Mouse (Mus musculus) liver, postnatal 0 days (tissue): ENCODE measurements around the gene Acacb.

Experiments used
- CTCF ChIP-seq: sonication (generic); IDR thresholded peaks from 2 replicates; pipeline ENCODE4 v1.5.1; 2016; ENCODE audit warnings: antibody characterized with exemption, low read depth
- EP300 ChIP-seq: IDR thresholded peaks from 2 replicates; pipeline ENCODE4 v1.6.1; 2016; ENCODE audit warnings: antibody characterized with exemption, low read depth, mild to moderate bottlenecking

GRCm38 (mm10) chr5:114187108-114187507, 40.8 kb downstream of the Acacb start:
- TF ChIP-seq CTCF (no peak), EP300 (no peak)
